Mouse (Mus musculus) intestine, postnatal 0 days (tissue): ENCODE measurements around the gene Actl6b. TPM values are rescaled to one million over a fixed set of nuclear protein-coding genes. Genes with fewer than 3 reads are reported as not detected.

Source experiments
- ATAC-seq: fragments of 200-750 bp; cut with Nextera tagmentation; 2 replicates; pipeline ENCODE4 v1.8.0; 2017; ENCODE audit warnings: mild to moderate bottlenecking, moderate TSS enrichment, moderate library complexity
- H3K27ac ChIP-seq: fragments of 300-500 bp; sonication (generic); 2 replicates; pipeline ENCODE4 v1.5.1; 2014; ENCODE audit warnings: mild to moderate bottlenecking, low read depth, low read length, moderate library complexity
- H3K27me3 ChIP-seq: fragments of 300-500 bp; sonication (generic); replicated peaks from 2 replicates; pipeline ENCODE4 v1.6.1; 2014; ENCODE audit warnings: low read length, mixed read lengths; ENCODE audit not compliant: control insufficient read depth, insufficient read depth
- H3K36me3 ChIP-seq: fragments of 300-500 bp; sonication (generic); 2 replicates; pipeline ENCODE4 v1.6.1; 2014; ENCODE audit warnings: mild to moderate bottlenecking, moderate library complexity; ENCODE audit not compliant: control insufficient read depth, insufficient read depth
- H3K4me1 ChIP-seq: fragments of 300-500 bp; sonication (generic); replicated peaks from 2 replicates; pipeline ENCODE4 v1.6.1; 2014; ENCODE audit warnings: antibody characterized with exemption, low read length, mixed read lengths; ENCODE audit not compliant: control insufficient read depth, insufficient read depth
- H3K4me2 ChIP-seq: fragments of 300-500 bp; sonication (generic); replicated peaks from 2 replicates; pipeline ENCODE4 v1.6.1; 2014; ENCODE audit warnings: low read depth, mild to moderate bottlenecking, moderate library complexity
- H3K4me3 ChIP-seq: fragments of 300-500 bp; sonication (generic); 2 replicates; pipeline ENCODE4 v1.5.1; 2014; ENCODE audit warnings: low read depth, low read length
- H3K9ac ChIP-seq: fragments of 300-500 bp; sonication (generic); 2 replicates; pipeline ENCODE4 v1.6.1; 2014; ENCODE audit warnings: mild to moderate bottlenecking, low read depth, low read length
- H3K9me3 ChIP-seq: fragments of 300-500 bp; sonication (generic); 2 replicates; pipeline ENCODE4 v1.6.1; 2016; ENCODE audit warnings: mixed run types; ENCODE audit not compliant: control insufficient read depth
- CTCF ChIP-seq: sonication (generic); IDR thresholded peaks from 2 replicates; pipeline ENCODE4 v1.5.1; 2016; ENCODE audit warnings: low read depth, mild to moderate bottlenecking, control low read depth, antibody characterized with exemption, moderate library complexity
- WGBS: fragments of 180-500 bp; shearing (Covaris S2); extraction: QIAGEN DNeasy Blood & Tissue Kit; methylation state at CpG from one replicate; pipeline ENCODE4 v1.1.7; 2014; 5-methylcytosine and 5-hydroxymethylcytosine counted together
- polyA plus RNA-seq: library from polyadenylated mRNA; unstranded; fragments of >200 nt; fragmentation: Nextera tagmentation; extraction: Ambion mirVana; gene quantifications from 2 replicates; pipeline ENCODE4 v1.2.1, GENCODE M21; 2015

Actl6b gene
- polyA plus RNA-seq, 1 experiment from 2014 or later, result 2.9 TPM

DNA sequence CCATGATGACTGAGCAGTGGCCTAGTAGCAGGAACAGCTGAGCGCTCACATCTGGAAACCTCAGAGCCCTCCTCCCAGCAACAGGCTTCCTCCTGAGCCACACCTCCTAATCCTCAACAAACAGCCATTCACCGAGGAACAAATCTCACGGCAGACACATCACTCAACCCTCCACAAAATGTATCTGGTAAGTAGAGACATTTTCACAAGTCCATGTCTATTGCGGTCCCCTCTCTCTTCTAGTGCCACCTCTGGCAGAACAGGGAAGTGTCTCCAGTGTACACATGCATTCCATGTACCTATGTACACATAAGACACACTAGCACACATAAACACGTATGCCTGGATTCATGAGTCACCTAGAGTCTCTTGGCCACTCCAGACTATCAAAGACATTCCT is 2.2 kb upstream of the Actl6b start:
- Histone ChIP-seq H3K27ac (no peak overlapping the region), H3K27me3 (peaks cover 15% of the 10 kb centered on the region; the same call in 1 of the 2 replicates), H3K4me3 (no peak overlapping the region), H3K36me3 (no peaks in the 10 kb centered on the region), H3K4me2 (no peak overlapping the region), H3K4me1 (no peaks in the 10 kb centered on the region), H3K9me3 (no peaks in the 10 kb centered on the region), H3K9ac (no peak overlapping the region)
- 58% methylated on average over 5 of the region's 5 CpGs for WGBS
- TF ChIP-seq CTCF, result peak; percentile 62
- no peak for ATAC-seq

GRCm38 (mm10) chr5:137553000-137553399 is 317 bp upstream of the Actl6b start:
- TF ChIP-seq CTCF, result no peak
- no peak overlapping the region for H3K4me3 ChIP-seq
- H3K36me3 ChIP-seq, result no peaks in the 10 kb centered on the region
- H3K9ac ChIP-seq, result no peak overlapping the region
- peak overlapping the region; percentile 42 for H3K4me2 ChIP-seq
- peaks cover 15% of the 10 kb centered on the region; the same call in 1 of the 2 replicates for H3K27me3 ChIP-seq
- H3K4me1 ChIP-seq, result no peaks in the 10 kb centered on the region
- WGBS, result 23% methylated on average over 6 of the region's 6 CpGs
- no peak overlapping the region for H3K27ac ChIP-seq
- H3K9me3 ChIP-seq, result no peaks in the 10 kb centered on the region
- no peak for ATAC-seq

- no peaks in the 10 kb centered on the region for H3K9me3 ChIP-seq
- H3K4me3 ChIP-seq, result no peak overlapping the region
- no peak overlapping the region for H3K4me2 ChIP-seq
- 44% methylated on average over 11 of the region's 11 CpGs for WGBS
- no peak for TF ChIP-seq CTCF
- H3K36me3 ChIP-seq, result no peaks in the 10 kb centered on the region
- H3K4me1 ChIP-seq, result no peaks in the 10 kb centered on the region
- no peak overlapping the region for H3K27ac ChIP-seq
- peaks cover 15% of the 10 kb centered on the region; the same call in 1 of the 2 replicates for H3K27me3 ChIP-seq
- H3K9ac ChIP-seq, result no peak overlapping the region
- peak; percentile 19; the same call in 1 of the 2 replicates for ATAC-seq
Measured at GRCm38 (mm10) chr5:137553898-137554297, 581 bp downstream of the Actl6b start.

- H3K9me3 ChIP-seq, result no peaks in the 10 kb centered on the region
- TF ChIP-seq CTCF, result no peak
- H3K9ac ChIP-seq, result no peak overlapping the region
- no peak overlapping the region for H3K4me2 ChIP-seq
- no peak overlapping the region for H3K4me3 ChIP-seq
- no peaks in the 10 kb centered on the region for H3K27me3 ChIP-seq
- H3K27ac ChIP-seq, result no peak overlapping the region
- no peaks in the 10 kb centered on the region for H3K36me3 ChIP-seq
- ATAC-seq, result no peak
- no peaks in the 10 kb centered on the region for H3K4me1 ChIP-seq
- whole genome bisulfite sequencing, result 66% methylated on average over 6 of the region's 6 CpGs
Measured at GRCm38 (mm10) chr5:137561556-137561955, 8.2 kb downstream of the Actl6b start.

- Histone ChIP-seq H3K4me2 (no peak overlapping the region), H3K36me3 (no peaks in the 10 kb centered on the region), H3K4me3 (no peak overlapping the region), H3K27me3 (no peaks in the 10 kb centered on the region), H3K27ac (no peak overlapping the region), H3K9me3 (no peaks in the 10 kb centered on the region), H3K4me1 (no peaks in the 10 kb centered on the region), H3K9ac (no peak overlapping the region)
- no peak for TF ChIP-seq CTCF
- ATAC-seq, result no peak
- WGBS, result 67% methylated on average over 10 of the region's 10 CpGs
Measured at GRCm38 (mm10) chr5:137562965-137563364, 9.6 kb downstream of the Actl6b start.

- TF ChIP-seq CTCF, result no peak
- H3K4me2 ChIP-seq, result no peak overlapping the region
- H3K4me1 ChIP-seq, result no peaks in the 10 kb centered on the region
- H3K9ac ChIP-seq, result no peak overlapping the region
- no peaks in the 10 kb centered on the region for H3K36me3 ChIP-seq
- WGBS, result 64% methylated on average over 6 of the region's 6 CpGs
- H3K27ac ChIP-seq, result no peak overlapping the region
- no peaks in the 10 kb centered on the region for H3K9me3 ChIP-seq
- no peak for ATAC-seq
- H3K4me3 ChIP-seq, result no peak overlapping the region
- H3K27me3 ChIP-seq, result no peaks in the 10 kb centered on the region
Measured at GRCm38 (mm10) chr5:137565744-137566143, 12.4 kb downstream of the Actl6b start.

DNA sequence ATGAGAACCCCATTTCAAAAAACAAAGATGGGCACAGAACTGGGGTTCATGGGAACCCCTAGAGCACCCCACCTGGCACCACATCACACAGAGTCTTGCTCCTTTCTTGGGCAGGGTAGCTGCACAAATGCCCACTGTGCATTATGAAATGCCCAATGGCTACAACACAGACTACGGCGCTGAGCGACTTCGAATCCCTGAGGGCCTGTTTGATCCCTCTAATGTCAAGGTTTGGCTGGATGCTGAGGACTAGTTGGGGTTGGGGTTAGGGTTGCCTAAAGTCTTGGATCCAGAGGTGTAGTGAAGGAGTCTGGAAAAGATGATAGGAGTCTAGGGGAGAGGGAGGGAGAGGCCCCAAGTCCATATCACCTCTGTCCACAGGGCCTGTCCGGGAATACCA is 13.1 kb downstream of the Actl6b start:
- no peak for ATAC-seq
- Histone ChIP-seq H3K27ac (no peak overlapping the region), H3K4me2 (no peak overlapping the region), H3K27me3 (no peaks in the 10 kb centered on the region), H3K4me1 (no peaks in the 10 kb centered on the region), H3K9me3 (no peaks in the 10 kb centered on the region), H3K36me3 (no peaks in the 10 kb centered on the region), H3K9ac (no peak overlapping the region), H3K4me3 (no peak overlapping the region)
- no peak for TF ChIP-seq CTCF
- 90% methylated on average over 5 of the region's 5 CpGs for WGBS
